8 mouse cellular contexts compared by ENCODE assay signal in genomic region chr14:24530228-24530627, GRCm38 (mm10). TPM values are rescaled to one million over a fixed set of nuclear protein-coding genes. Genes with fewer than 3 reads are reported as not detected.
DNase-seq lines count a peak whose midpoint lies in the region; ATAC-seq lines count a peak whose summit lies in the region.
"Had no signal": no experiment of that assay in that cellular context is flagged by ENCODE, and none has a peak within 500 bp of the region (broad histone marks: within the 10 kb centered on the region; RNA-seq: fewer than 3 reads in every experiment).

No protein-coding gene starts in this region.

- H3K9ac ChIP-seq in hindbrain, embryonic 13.5 days = peak overlapping the region; percentile 5; the same call in 1 of the 2 replicates
- H3K9ac ChIP-seq in liver, embryonic 16.5 days (ENCODE audit: low read depth, low read length) = no peak overlapping the region

- H3K4me2 ChIP-seq in hindbrain, embryonic 13.5 days = no peak overlapping the region
- no peak overlapping the region for H3K4me2 ChIP-seq in liver, embryonic 16.5 days (ENCODE audit: low read depth, low read length)

- peaks cover 71% of the 10 kb centered on the region for H3K4me1 ChIP-seq in hindbrain, embryonic 13.5 days (replicated peaks)
- no peaks in the 10 kb centered on the region for H3K4me1 ChIP-seq in liver, embryonic 16.5 days (ENCODE audit: control insufficient read depth, low read depth, low read length)

- H3K27me3 ChIP-seq in hindbrain, embryonic 13.5 days = no peaks in the 10 kb centered on the region
- H3K27me3 ChIP-seq in liver, embryonic 16.5 days (ENCODE audit: control insufficient read depth, insufficient read depth, low read depth, low read length) = no peaks in the 10 kb centered on the region

- WGBS in hindbrain, embryonic 13.5 days = 3% methylated on average over 6 of the region's 6 CpGs
- WGBS in liver, embryonic 16.5 days (ENCODE audit: insufficient replicate concordance) = 11% methylated on average over 6 of the region's 6 CpGs

- peak; percentile 50 for DNase-seq in MN1 (ENCODE audit: low spot score)
- DNase-seq in brain, adult 2 months (ENCODE audit: low read depth, low spot score) = peak; percentile 31
- no peak for DNase-seq in spleen, postnatal 4 days (ENCODE audit: low spot score in 2 of 2)
- no peak for DNase-seq in spleen, adult 18-20 months
- DNase-seq in urinary bladder, adult 18-20 months (ENCODE audit: low spot score in 2 of 2) = no peak

- H3K36me3 ChIP-seq in hindbrain, embryonic 13.5 days = no peaks in the 10 kb centered on the region
- H3K36me3 ChIP-seq in liver, embryonic 16.5 days (ENCODE audit: control insufficient read depth, insufficient read depth) = no peaks in the 10 kb centered on the region

- H3K4me3 ChIP-seq in hindbrain, embryonic 13.5 days = no peak overlapping the region
- H3K4me3 ChIP-seq in liver, embryonic 16.5 days (ENCODE audit: low read depth, low read length) = no peak overlapping the region
- H3K4me3 ChIP-seq: layer of hippocampus, adult 2 months had no signal

- peak overlapping the region; percentile 40; the same call in 1 of the 2 replicates for H3K27ac ChIP-seq in hindbrain, embryonic 13.5 days
- no peak overlapping the region for H3K27ac ChIP-seq in liver, embryonic 16.5 days (ENCODE audit: low read length)
- H3K27ac ChIP-seq: layer of hippocampus, adult 2 months had no signal

- ATAC-seq in hindbrain, embryonic 13.5 days (ENCODE audit: low FRiP score) = no peak
- ATAC-seq in liver, embryonic 16.5 days (ENCODE audit: low read depth) = peak; percentile 13; the same call in 1 of the 2 replicates

- H3K9me3 ChIP-seq in hindbrain, embryonic 13.5 days = no peaks in the 10 kb centered on the region
- no peaks in the 10 kb centered on the region for H3K9me3 ChIP-seq in liver, embryonic 16.5 days (replicated peaks; ENCODE audit: control insufficient read depth, low read length)

RNA-seq across cellular contexts. Expression of gene Rps24, which starts 43.3 kb away (rescaled TPM):
- 660 and 675 TPM in 2 replicates for polyA plus RNA-seq in hindbrain, embryonic 13.5 days (2015; fragmentation: Nextera tagmentation; extraction: Ambion mirVana)
- 374 and 426 TPM in 2 replicates for polyA plus RNA-seq in liver, embryonic 16.5 days (2015; fragmentation: Nextera tagmentation; extraction: Ambion mirVana)

RNA-seq across cellular contexts. Expression of gene Polr3a, which starts 43.4 kb away (rescaled TPM):
- 20.7 and 22.6 TPM in 2 replicates for polyA plus RNA-seq in hindbrain, embryonic 13.5 days (2015; fragmentation: Nextera tagmentation; extraction: Ambion mirVana)
- 6.5 TPM in 2 replicates for polyA plus RNA-seq in liver, embryonic 16.5 days (2015; fragmentation: Nextera tagmentation; extraction: Ambion mirVana)

Comparison
In these comparisons a context has a peak if more than half of its experiments do, and no peak if none do; other contexts are left out.
1. DNase-seq: peak in MN1 (single experiment) and brain, adult 2 months (single experiment); none in spleen, postnatal 4 days (0 of 2), spleen, adult 18-20 months (0 of 2) and urinary bladder, adult 18-20 months (0 of 2).